Mouse (Mus musculus): ENCODE results near the gene Lonrf3. TPM values are rescaled to one million over a fixed set of nuclear protein-coding genes. Genes with fewer than 3 reads are reported as not detected.

Gene Lonrf3
- total RNA-seq (2021) = 1 to 10 TPM; 4.7 to 5.6 TPM

DNA sequence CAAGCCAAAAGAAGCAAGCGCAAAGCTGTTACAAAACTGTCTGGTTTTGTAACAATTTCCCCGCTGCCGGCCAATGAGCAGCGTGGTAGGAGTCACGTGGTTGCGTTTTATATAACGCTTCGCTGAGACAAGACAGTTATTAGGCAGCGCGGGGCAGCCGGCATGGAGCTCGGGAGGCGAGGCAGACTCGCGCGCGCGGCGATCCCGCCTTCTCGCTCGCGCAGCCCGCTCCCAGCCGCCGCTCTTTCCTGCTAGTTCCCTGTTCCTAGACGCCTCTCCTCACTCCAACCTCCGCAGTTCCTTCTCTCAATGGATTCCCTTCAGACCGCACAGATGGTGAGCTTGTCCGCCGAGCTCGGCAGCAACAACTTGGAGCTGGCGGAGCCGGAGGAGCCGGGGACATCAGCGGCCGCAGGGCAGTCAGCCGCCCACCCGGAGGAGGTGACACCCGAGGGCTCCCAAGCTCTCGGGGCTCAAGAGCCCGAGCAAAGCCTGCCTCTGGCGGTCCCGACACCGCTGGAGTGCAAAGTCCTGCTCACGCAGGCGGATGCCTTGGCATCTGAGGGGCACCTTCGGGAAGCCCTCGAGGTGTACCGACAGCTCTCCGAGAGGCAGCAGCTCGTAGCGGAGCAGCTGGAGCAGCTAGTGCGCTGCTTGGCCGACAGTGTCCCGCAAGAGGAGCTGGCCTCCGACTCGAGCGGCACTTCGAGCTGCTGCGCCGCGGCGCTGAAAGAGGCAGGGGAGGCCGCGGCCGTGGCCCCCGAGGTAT is at the start of gene Lonrf3:
TSS of gene Lonrf3 (plus strand) at position 83 of the 769 bp plus-strand sequence.
- peak; percentile 64 for DNase-seq
- intact Hi-C loops (cut with DNase I) = no loop called here

DNA sequence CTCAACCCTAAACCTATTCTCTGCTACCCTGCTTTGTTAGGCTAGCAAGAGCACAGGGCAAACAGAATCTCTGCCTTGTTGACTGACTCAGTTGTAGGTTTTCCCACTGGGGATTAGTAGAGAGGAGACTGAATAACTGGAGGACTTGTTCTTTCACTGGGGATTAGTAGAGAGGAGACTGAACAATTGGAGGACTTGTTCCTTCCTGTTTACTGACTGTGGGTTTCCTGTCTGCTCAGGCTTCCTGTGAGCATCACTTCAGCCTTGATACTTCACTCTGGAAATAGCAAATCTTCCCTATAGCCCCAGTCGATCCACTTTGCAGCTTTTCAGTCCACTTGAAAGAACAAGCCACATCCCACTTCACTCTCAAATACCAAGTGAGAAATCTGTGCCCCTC is 49.4 kb upstream of the Lonrf3 start:
- intact Hi-C loops (cut with DNase I) = no loop called here
- DNase-seq = no peak

DNA sequence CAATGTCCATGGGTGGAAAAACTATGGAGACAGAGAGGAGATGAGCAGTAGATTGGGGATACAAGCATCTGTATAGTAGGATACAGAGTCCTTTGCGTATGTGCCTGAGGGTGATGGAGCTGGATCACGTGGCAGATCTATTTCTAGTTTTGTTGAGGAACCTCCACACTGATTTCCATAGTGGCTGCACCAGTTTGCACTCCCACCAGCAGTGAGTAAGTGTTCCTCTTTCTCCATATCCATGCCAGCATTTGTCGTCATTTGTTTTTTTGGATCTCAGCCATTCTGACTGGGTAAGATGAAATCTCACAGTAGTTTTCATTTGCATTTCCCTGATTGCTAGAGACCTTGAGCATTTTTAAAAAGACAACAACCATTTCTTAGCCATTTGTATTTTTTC is 16.7 kb upstream of the Lonrf3 start:
- no peak for DNase-seq
- intact Hi-C loops (cut with DNase I) = no loop called here

DNA sequence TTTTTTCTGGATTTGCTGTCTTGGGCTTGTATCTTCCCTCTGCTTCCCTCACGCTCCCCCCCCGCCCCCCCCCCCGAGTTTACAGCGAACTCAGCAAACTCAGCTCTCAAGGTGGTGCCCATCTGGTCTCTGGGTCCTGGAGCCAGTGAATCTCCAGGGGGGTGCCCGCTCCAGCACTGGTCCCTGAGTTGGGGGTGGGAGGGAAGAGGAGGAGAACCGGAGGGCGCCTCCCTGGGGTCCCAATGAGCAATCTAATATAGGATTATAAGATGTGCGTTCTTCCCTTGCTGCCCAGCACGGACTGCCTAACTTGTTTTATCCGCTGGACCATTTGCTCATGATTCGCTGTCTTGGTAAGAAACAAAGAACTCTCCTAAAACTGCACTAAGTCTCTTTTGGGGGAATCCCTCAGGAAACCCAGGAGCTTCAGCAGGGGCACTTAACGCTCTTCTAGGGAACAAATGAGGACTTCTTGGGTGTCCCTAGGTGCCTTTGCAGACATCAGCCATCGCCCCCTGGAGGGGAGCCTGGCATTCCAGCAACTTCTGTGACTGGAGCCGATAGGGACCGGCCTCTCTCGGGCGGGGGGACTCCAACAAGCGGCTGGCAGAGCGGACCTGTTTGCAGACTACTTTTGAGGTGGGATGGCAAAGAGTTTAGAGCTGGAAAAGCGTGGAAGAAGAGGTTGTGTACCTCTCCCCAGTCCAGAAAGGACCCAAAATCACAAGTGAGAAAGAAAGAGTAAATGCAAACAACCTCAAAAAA is 480 bp upstream of the Lonrf3 start:
- intact Hi-C loops (cut with DNase I) = no loop called here
- peak; percentile 43 for DNase-seq

DNA sequence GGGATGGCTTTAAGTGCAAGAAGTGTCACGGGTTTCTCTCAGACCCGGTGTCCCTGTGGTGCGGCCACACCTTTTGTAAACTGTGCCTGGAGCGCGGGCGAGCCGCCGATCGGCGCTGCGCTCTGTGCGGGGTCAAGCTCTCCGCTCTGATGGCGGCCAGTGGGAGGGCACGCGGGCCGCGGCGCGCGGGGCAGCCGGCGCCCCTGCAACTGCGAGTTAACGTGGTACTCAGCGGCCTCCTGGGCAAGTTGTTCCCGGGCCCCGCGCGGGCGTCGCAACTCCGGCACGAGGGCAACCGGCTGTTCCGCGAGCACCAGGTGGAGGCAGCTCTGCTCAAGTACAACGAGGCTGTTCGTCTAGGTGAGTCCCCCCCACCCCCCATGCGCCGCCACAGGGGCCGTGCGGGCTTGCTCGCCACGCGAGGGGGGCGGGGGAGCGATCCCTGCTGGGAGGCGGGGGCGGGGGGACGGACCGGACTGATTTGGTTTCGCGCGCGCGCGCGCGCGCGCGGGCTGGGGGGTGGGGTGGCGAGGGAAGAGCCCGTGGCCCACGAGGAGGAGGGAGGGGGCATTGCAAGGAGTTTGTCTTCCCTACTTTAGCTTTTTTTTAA is 992 bp downstream of the Lonrf3 start:
- DNase-seq = peak; percentile 28
- intact Hi-C loops (cut with DNase I) = no loop called here

DNA sequence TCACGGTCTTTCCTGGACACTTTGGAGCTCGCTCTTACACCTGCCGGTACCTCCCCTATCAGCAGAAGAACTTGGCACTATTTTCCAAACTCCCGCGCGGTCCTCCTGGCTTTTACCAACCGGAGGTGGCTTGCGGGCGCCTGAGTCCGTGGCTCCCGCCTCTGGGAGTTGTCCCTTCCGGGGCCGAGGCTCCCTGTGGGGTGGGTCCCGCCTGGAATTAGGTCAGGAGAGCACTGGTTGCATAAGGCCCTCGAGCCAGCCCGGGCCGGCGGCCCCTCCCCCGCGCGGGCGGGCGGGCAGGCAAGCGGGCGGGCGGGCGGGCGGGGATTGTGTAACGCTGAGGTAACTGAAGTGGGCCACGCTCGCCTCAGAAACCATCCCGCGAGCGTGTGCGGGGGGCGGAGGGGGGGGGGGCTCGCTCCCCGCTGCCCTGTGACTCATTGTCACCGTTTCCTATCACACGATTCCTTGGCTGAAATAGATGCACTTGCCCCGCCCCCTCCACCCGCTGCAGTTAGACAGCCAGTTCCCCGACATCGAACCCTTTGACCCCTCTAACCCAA is 1.8 kb downstream of the Lonrf3 start:
- DNase-seq = peak; percentile 20
- intact Hi-C loops (cut with DNase I) = no loop called here

DNA sequence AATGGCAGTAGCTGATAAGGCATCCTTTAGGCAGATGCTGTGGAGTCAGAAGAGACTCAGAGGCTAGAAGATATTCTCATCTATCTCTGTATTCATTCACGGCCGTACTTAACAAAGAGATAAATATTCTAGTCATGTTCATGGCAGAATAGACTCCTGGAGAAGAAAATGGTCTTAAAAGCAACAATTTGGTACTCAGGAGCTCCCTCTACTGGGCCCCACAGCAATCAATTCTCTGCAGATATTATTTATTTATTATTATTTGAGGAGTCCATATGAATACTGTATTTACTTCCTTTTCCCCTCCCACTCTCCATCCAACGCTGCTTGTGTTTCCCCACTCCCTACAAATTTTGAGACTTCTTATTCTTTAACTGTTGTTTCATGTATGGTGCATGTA is 24.3 kb downstream of the Lonrf3 start:
- intact Hi-C loops (cut with DNase I) = no loop called here
- peak; percentile 23 for DNase-seq

DNA sequence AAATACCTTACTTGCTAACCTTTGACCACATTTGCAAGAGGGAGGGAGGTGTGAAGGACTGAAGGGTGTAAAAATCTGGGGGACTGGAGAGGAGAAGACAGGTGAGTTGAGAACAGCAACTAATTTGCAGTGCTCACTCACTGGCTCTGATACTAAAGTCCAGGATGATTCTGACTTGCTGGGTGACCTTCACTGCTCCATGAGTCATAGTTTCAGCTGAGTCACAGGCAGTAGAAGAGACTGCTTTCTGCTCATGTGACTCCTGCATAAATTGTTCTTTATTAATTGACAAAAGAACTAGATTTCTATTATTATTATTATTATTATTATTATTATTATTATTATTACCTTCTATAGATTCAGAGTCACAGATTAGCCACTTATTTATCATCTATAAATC is 57.2 kb downstream of the Lonrf3 start:
- no peak for DNase-seq
- intact Hi-C loops (cut with DNase I) = no loop called here

DNA sequence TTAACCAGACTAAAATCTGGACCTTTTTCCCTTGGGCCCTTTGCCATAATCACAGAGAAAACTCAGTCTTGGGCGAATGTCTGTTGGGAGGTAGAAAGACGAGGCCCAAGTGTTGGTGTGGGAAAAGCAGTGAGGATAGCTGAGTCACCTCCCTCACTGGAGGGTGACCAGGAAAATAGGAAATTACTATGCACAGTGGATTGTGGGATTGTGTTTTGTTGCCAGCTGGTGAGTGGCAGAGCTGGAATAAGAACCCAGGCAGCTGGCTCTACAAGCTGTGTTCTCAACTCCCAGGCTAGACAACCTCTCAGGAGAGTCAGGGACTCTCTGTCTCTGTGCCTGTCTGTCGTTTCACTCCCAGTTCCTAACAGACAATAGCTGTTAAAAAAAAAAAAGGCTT is 61.8 kb downstream of the Lonrf3 start:
- intact Hi-C loops (cut with DNase I) = loop anchor here (5.0 kb wide), 1 partner anchor 163 kb away; no protein-coding TSS in a partner anchor
- peak; percentile 1 for DNase-seq

DNA sequence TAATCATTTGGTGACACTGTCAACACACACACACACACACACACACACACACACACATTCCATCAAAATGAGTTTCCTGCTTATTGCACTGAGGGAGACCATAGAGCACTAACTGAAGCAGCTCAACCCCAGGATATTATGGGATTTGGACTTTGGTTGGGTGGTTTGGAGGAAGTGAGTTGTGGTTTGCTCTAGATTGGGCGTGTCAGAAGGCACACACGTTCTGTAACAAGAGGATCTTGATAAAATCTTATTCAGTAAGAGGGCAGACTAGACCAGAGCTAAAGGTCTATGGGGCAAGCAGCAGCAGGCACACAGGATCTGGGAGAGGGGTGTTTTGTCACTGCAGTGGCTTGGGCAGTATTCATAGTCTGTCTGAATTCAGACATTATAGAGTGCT is 62.4 kb downstream of the Lonrf3 start:
- intact Hi-C loops (cut with DNase I) = loop anchor here (5.0 kb wide), 1 partner anchor 163 kb away; no protein-coding TSS in a partner anchor
- no peak for DNase-seq

DNA sequence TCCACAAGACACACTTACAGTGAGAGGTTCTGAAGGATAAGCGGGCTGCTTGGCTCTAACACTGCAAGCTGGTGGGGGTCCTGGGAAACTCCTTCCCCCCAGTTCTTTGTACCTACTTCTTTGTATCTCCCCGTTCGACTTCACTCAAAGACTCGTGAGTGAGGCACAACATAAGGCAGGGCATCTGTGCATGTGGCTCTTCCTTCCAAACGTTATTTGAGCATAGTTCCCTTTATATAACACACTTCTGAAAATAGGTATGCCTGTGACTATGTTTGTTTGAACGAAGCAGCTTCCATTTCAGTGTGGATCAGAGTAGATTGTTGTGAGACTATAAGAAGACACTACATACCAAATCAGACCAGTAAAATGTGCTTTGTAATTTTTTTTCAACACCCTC is 64.5 kb downstream of the Lonrf3 start:
- DNase-seq = no peak
- intact Hi-C loops (cut with DNase I) = loop anchor here (5.0 kb wide), 1 partner anchor 165 kb away; no protein-coding TSS in a partner anchor

DNA sequence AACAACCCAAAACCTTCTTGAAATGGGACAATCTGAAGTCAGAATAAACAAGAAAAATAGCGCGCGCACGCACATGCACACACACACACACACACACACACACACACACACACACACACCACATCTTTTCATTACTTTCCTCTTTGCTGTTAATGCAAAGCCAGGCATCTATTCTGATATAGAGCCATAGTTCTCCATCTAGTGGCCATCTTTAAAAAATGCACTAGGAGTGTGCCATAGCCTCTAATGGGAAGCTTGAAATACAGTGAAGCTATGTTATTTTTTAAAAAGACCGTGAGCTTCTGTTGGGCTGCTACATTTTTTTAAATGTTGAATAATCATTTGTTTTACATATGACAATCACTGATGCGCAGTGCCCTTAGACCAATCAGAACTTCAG is 65.1 kb downstream of the Lonrf3 start:
- intact Hi-C loops (cut with DNase I) = loop anchor here (5.0 kb wide), 1 partner anchor 166 kb away; no protein-coding TSS in a partner anchor

DNA sequence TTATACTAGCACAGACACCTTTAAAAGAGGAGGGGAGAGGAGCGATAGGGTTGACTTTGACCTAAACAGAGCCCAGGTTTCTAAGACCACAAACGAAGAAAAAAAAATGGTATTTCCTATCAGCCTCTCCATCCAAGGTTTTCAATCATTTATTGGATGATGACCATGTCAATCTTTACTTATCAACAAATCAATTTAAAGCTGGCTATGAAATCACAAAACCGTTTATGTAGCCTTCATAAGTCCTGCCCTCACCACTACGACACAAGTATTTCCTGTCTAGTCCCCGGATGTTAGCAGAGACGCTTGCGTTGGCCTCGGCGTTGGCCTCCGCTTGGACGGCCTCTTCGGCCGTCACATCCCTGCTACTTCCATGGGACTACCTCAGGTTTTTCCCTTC is 72.8 kb downstream of the Lonrf3 start, which contains the start of gene Gm6268:
TSS of gene Gm6268 (plus strand) at position 301 of the 400 bp plus-strand sequence.
- DNase-seq = no peak
- intact Hi-C loops (cut with DNase I) = no loop called here

More for the DNA sequence above, 65.1 kb downstream of the Lonrf3 start:
- no peak for DNase-seq

DNA sequence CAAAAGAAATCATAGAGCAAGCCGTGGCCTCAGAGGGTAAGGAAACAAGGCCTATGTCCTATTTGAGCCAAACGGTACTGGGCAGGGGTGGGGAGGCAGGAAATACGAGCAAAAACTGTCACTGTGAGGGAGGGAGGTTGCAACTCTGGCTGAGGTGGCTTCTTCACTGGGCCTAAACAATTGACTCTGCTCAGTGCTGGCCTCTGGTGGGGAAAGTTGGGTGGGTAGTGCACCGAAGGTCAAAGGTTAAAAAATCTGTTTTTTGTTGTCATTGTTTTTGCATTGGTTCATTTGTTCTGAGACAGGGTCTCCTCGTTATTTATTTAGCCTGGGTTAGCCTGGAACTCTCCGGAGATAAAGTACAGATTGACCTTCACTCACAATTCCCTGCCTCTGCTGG is 74.2 kb downstream of the Lonrf3 start:
- intact Hi-C loops (cut with DNase I) = no loop called here
- DNase-seq = no peak

Small RNAs within 50 kb of the gene (microRNA-seq; reads per million reads assigned to microRNA genes)
- gene Gm44485 = not detected

Other genes starting within 250 kb of the Lonrf3 start
- gene Il13ra1, start 216.2 kb upstream of the Lonrf3 start, total RNA-seq (2021) = 1 to 10 TPM; 4.1 to 4.9 TPM
- 100 to 1,000 TPM in 1 of 2 experiments, 10 to 100 TPM in 1; 88.0 to 143 TPM for gene Zcchc12, start 132.4 kb upstream of the Lonrf3 start, total RNA-seq (2021)
- not detected for gene Gm6268, start 72.9 kb downstream of the Lonrf3 start, total RNA-seq (2021)
- not detected for gene Gm14569, start 163.5 kb downstream of the Lonrf3 start, total RNA-seq (2021)

Data from left cerebral cortex, postnatal 4 days (tissue).